Mouse (Mus musculus): ENCODE results near the gene 4930404N11Rik.
A peak's percentile ranks its signal among the peaks of the same experiment; 100 is the strongest.

Gene 4930404N11Rik

DNA sequence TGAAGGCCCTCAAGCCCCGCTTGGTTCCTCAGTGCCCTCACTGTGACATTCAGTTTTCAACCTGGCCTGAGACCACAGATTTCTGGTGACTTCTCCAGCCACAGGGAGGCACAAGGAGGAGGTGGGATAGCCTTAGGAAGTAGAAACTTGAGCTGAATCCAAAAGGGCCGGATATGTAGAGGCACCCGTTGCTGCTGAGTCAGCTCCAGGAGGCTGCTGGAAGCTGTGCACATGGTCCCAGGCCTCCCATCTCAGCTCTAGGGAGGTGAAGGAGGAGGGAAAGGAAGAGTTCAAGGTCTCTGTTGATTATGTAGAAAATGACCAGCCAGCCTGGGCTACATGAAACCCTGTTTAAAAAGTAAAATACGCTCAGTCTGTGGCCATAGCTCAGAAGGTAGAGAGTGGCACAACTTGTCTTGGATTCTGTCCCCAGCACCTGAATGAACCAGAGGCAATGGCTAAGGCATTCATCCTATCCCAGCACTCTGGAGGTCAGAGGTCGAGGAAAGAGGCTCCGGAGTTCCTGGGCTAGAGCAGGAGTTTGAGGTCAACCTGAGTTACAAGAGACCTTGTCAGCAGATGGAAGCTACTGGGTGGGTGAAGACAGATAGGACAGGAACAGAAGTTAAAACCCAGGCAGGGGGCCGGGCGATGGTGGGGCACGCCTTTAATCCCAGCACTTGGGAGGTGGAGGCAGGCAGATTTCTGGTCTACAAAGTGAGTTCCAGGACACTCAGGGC, 10.7 kb downstream of the 4930404N11Rik start:
- no peak for DNase-seq

DNA sequence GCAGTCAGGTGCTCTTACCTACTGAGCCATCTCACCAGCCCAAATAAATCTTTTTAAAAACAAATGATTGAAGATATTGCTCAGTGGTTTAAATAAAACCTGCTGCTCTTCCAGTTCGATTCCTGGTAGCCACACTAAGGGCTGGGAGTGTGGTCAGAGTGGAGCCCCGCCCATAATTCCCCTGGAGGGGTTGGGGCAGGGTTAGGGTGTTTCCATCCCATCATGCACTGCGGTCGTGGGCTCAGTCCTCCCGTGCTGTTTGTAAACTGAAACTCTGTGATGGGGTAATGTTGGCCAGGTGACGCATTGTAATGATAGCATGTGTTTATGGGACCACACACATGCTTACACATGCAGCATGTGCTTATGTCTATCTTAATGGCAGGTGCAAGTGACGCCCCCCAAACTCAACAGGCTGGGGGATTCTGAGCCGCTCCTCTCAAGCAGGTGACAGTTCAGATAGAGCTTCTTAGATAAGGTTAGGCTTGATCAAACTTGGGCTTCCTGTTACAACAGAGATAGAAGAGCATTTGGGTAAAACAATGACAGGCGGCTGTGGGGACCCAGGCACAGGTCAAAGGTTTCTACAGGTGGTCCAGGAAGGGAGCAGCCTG, 13.8 kb downstream of the 4930404N11Rik start:
- no peak for DNase-seq

GRCm38 (mm10) chr10:81350351-81351063, 15.1 kb downstream of the 4930404N11Rik start, which contains the start of gene Hmg20b:
Hmg20b (minus strand) TSS chr10:81350480.
- peak; percentile 100 for DNase-seq

DNA sequence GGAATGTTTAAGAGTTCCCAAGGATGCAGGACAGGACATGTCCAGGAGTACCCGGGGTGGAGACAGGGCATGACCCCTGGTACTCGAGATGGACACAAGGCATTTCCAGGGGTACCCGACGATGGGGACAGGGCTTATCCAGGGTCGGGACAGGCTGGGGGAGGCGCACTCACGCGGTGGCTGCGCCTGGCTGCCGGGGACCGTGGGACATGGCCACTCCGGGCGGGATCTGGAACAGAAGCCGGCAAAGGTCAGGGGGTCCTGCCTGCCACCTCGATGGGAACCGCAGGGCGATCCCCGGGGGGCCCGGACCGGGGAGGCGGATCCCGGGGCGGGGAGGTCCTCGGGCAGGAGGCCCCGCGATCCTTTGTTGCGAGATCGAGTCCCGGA, 15.7 kb downstream of the 4930404N11Rik start:
- DNase-seq, result no peak

- DNase-seq, result peak; percentile 74
These were observed 16.5 kb downstream of the 4930404N11Rik start for GRCm38 (mm10) chr10:81349146-81349545.

- peak; percentile 80 for DNase-seq
These were observed 19.1 kb downstream of the 4930404N11Rik start for GRCm38 (mm10) chr10:81346453-81347067.

DNA sequence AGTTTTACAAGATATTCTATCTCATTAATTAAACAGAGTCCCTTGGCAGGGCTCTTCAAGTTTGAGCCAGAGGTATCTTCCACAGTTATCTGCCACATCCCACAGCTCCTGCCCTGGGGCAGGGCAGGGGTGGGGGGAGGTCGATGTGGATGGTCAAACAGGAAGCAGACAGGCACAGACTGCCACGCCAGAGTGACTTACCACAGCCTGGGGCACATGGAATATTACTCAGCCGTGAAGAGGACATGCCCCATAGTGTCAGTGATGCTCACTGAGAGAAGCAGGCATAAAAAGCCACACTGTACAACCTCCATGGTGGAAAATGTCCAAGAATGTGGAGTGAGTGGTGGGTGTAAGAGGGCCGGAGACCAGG, 20.5 kb downstream of the 4930404N11Rik start:
- no peak for DNase-seq

DNA sequence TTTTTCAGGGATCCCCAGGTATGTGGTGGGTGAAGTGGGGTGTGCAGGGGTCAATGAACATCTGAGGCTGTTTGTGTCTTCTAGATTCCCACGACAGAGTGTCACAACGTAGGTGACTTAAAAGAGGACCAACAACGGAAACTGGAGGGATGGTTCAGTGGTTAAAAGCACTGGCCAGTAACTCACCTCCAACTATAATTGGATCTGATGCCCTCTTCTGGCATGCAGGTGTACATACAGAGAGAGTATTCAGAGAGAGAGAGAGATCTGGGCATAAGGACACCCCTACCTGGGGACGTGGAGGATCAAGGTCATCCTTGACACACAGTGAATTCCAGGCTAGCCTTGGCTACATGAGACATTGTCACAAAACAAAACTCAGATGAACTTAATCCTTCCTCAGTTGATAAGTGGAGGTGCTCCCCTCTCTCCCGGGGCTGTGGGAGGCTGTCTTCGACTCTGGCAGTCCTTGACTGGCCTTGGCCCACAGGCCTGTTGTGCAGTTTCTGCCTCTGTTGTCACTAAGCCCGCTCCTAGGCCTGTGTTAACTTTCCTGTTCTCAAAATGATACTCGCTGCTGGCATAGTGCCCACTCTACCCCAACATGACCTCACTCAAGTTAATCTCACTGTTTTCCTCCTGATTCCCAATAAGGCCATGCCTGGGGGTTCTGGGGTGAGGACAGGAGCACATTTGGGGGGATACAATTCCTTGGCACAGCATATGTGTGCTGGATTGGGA, 21.0 kb downstream of the 4930404N11Rik start:
- DNase-seq, result no peak

- no peak for DNase-seq
These were observed 22.7 kb downstream of the 4930404N11Rik start, which contains the start of gene Gipc3 for GRCm38 (mm10) chr10:81342686-81343505. Gipc3 (minus strand) TSS chr10:81343266.

DNA sequence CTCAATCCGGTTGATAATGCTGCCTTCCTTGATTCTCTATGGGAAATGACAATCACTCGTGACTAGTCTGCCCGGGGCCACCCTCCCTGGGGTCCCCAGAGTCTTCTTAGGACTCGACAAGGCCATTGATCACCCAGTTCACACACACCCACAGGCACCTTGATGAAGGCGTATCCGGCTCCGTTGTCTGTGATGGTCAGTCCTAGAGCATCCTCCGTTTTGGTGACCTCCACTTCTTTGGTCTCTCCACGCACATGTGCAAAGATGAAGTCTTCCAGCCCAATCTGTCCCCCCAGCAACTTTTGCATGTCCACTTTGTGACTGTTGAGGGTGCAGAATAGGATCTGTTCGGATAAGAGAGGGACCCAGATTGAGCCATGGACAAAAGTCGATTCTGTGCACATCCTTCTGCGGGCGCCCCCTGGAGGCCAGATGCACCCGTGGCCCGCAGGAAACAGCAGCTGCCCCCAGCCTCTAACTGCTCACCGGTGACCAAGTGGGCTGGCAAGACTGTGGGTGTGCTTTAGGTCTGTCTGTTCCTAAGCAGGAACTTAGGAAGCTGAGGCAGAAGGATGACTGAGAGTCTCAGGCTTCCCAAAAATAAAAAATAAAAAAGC, 24.2 kb downstream of the 4930404N11Rik start:
- peak; percentile 73 for DNase-seq

GRCm38 (mm10) chr10:81340551-81341332, 24.9 kb downstream of the 4930404N11Rik start:
- DNase-seq, result no peak

DNA sequence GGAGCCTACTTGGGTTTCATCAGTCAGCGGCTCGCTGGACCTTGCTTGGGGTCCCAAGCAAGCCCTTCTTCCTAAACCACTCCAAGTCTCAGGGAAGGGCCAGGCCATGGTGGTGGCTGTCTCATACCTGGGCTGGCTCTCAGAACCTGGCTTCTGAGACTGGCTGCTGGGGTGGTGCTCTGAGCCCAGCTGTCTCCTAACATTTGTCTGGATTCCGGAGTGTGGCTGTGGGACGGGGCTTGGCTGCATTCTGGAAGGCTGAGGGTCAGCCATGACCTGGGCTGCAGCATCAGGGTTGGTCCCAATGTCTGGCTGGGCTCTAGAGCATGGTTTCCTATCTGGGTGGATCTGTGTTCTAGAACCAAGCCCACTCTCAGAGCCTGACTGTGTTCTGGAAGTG, 29.1 kb downstream of the 4930404N11Rik start:
- no peak for DNase-seq

- no peak for DNase-seq
These were observed 29.9 kb downstream of the 4930404N11Rik start for GRCm38 (mm10) chr10:81335393-81336340.

- no peak for DNase-seq
These were observed 31.3 kb downstream of the 4930404N11Rik start for GRCm38 (mm10) chr10:81334324-81334723.

DNA sequence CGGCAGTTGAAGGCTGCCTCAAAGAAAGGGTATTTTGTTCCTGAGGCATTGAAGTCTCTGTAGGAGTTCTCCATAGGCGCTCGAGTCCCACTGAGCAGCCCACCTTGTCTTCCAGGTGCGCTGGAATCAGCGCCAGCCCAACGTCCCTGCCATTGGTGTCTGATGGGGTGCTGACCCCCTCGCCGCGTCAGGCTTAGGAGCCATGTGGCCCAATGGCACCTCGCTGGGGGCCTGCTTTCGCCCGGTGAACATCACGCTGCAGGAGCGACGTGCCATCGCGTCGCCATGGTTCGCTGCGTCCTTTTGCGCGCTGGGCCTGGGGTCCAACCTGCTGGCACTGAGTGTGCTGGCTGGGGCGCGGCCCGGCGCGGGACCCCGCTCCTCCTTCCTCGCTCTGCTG, 33.3 kb downstream of the 4930404N11Rik start:
- no peak for DNase-seq

DNA sequence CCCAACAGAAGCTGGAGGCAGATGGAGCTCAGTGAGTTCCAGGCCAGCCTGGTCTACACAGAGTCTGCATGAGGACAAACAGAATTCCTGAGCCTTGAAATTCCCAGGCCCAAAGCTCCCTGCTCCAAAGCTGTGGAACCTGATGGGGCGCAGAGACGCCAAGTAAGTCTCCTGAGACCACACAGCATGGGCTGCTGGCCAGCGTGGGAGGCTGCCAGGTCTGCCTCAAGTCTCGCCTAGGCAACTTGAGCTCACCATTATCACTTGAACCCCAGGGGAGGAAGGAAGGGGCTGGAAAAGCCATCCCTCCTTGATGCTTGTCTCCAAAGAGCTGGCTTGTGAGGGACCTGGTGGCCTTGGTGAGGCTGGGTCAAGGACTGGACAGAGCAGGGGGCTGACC, 35.6 kb downstream of the 4930404N11Rik start:
- peak; percentile 36 for DNase-seq

GRCm38 (mm10) chr10:81329194-81329975, 36.2 kb downstream of the 4930404N11Rik start:
- DNase-seq, result peak; percentile 25

GRCm38 (mm10) chr10:81328386-81328785, 37.2 kb downstream of the 4930404N11Rik start, which contains the start of gene Tbxa2r:
Tbxa2r (plus strand) TSS chr10:81328731.
- peak; percentile 68 for DNase-seq
